Mouse (Mus musculus): ENCODE data around the gene Kif21b. TPM values are rescaled to one million over a fixed set of nuclear protein-coding genes. Genes with fewer than 3 reads are reported as not detected.
A peak's percentile ranks its signal among the peaks of the same experiment; 100 is the strongest.

Gene Kif21b
- polyA plus RNA-seq, 1 experiment = 94.8 TPM

DNA sequence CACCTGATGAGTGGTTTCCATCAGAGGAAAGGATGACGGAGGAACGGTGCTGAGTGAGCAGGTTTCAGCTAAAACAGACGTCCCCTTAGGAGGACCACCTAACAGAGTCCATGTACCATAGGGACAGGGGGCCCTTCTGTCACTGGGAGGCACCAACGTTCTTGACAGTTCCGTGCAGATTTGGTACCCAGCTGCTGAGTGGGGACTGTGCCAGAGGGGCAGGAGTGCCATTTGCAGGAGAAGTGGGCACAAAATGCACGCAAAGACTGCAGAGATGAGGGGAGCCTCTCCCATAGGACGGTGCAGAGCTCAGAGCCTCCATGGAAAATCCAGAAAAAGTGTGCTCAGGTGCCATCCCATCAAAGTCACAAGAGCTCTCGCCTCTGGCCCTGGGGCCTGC lies 9.2 kb upstream of the Kif21b start:
- TF ChIP-seq POLR2A (IDR thresholded peaks at IDR 0.05; ENCODE audit: insufficient read depth, low read depth, low read length) = no peak
- TF ChIP-seq CTCF (IDR thresholded peaks at IDR 0.05; ENCODE audit: insufficient read depth, low read depth, low read length) = no peak
- H3K4me1 ChIP-seq (ENCODE audit: control insufficient read depth, insufficient read depth, low read length) = peaks cover 32% of the 10 kb centered on the region
- no peak overlapping the region for H3K27ac ChIP-seq (ENCODE audit: insufficient read depth, low read depth, low read length)
- 86% methylated on average over 8 of the region's 8 CpGs for WGBS
- no peak overlapping the region for H3K4me3 ChIP-seq (ENCODE audit: insufficient read depth, low read depth, low read length)

DNA sequence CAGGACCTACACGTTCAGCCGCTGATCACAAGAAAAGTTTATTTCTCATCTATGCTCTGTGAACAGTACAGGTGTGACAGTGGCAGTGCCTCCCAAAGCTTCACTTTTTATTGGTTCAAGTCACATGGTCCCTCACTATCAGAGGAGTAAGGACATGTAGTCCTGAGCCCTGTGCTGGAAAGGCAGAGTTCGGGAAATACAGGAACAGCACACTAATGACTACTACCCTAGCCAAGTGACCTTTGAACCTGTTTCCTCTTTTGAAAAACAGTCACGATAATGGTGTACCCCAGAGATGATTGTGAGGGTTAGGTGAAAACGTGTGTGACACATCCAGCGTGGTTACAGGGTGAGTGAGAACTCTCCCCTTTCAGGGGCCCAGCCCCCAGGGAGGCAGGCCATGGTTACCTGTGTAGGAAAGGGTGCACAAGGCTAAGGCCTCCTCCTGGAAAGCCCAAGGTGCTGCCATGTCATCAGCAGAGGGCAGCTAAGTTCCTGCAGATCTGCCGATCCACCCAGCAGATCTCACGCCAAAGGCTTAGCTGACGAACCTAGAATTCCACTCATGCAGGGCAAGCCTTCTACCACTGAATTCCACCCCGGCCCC lies 4.9 kb upstream of the Kif21b start:
- H3K27ac ChIP-seq (ENCODE audit: insufficient read depth, low read depth, low read length) = no peak overlapping the region
- WGBS = 90% methylated on average over 10 of the region's 10 CpGs
- H3K4me1 ChIP-seq (ENCODE audit: control insufficient read depth, insufficient read depth, low read length) = peaks cover 27% of the 10 kb centered on the region
- TF ChIP-seq POLR2A (IDR thresholded peaks at IDR 0.05; ENCODE audit: insufficient read depth, low read depth, low read length) (no peak), CTCF (IDR thresholded peaks at IDR 0.05; ENCODE audit: insufficient read depth, low read depth, low read length) (no peak)
- no peak overlapping the region for H3K4me3 ChIP-seq (ENCODE audit: insufficient read depth, low read depth, low read length)

DNA sequence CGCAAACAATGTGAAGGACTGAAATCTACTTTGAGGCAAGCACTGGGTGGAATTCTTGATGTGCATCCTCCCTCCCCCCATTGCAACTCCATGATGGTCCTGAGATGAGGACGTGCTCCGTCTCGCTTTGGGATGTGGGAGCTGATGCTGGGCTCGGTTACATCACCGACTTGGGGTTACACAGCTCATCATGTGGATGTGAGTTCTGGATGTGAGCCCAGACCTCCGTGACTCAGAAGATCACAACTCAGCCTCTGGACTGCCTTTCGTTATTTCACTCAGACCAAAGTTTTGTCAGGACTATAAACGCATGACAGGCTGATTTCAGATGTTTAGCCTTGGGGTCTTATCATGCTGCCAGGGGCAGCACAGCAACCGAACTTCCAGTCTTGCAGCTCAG lies 4.3 kb upstream of the Kif21b start:
- H3K27ac ChIP-seq (ENCODE audit: insufficient read depth, low read depth, low read length) = no peak overlapping the region
- no peak overlapping the region for H3K4me3 ChIP-seq (ENCODE audit: insufficient read depth, low read depth, low read length)
- 44% methylated on average over 10 of the region's 10 CpGs for WGBS
- TF ChIP-seq CTCF (IDR thresholded peaks at IDR 0.05; ENCODE audit: insufficient read depth, low read depth, low read length) (no peak), POLR2A (IDR thresholded peaks at IDR 0.05; ENCODE audit: insufficient read depth, low read depth, low read length) (no peak)
- peaks cover 27% of the 10 kb centered on the region for H3K4me1 ChIP-seq (ENCODE audit: control insufficient read depth, insufficient read depth, low read length)

DNA sequence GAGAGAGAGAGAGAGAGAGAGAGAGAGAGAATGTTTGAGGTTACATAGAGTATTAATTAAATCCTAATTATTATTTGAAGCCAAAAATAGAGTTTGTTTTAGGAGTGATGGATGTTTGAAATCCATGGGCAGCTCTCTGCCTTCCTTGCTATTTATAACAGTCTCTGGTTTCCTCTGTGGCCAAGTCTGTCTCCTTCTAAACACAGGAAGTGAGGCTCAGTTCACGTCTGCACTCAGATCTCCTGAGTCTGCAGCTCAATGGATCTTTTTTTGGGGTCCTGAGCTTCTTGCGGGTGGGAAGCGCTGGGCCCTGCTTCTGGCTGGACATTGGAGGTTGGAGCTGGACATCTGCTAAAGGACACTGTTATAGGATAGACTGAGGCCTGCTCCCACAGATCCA lies 3.3 kb upstream of the Kif21b start:
- TF ChIP-seq CTCF (IDR thresholded peaks at IDR 0.05; ENCODE audit: insufficient read depth, low read depth, low read length) = no peak
- TF ChIP-seq POLR2A (IDR thresholded peaks at IDR 0.05; ENCODE audit: insufficient read depth, low read depth, low read length) = no peak
- Histone ChIP-seq H3K4me1 (ENCODE audit: control insufficient read depth, insufficient read depth, low read length) (peaks cover 29% of the 10 kb centered on the region), H3K4me3 (ENCODE audit: insufficient read depth, low read depth, low read length) (no peak overlapping the region), H3K27ac (ENCODE audit: insufficient read depth, low read depth, low read length) (peak overlapping the region; percentile 29; the same call in 1 of the 2 replicates)
- 56% methylated on average over 3 of the region's 3 CpGs for WGBS

DNA sequence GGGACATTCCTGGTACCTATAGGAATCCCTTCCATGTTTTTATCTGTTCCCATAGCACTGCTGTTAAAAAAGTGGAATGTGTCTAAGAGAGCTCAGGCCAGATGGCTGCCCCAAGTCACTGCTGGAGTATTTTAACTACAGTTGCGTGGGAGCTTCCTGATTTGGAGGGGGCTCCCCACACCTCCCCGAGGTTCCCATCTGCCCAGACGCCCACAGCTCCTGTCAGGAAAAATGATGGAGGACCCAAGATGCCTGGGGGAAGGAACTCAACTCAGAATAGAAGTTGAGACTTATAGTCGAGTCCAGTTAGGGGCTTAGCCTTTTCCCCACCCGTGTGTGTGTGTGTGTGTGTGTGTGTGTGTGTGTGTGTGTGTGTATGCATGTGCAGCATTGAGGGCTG lies 2.8 kb upstream of the Kif21b start:
- peaks cover 33% of the 10 kb centered on the region for H3K4me1 ChIP-seq (ENCODE audit: control insufficient read depth, insufficient read depth, low read length)
- 47% methylated on average over 5 of the region's 5 CpGs for WGBS
- peak overlapping the region; percentile 35 for H3K27ac ChIP-seq (ENCODE audit: insufficient read depth, low read depth, low read length)
- H3K4me3 ChIP-seq (ENCODE audit: insufficient read depth, low read depth, low read length) = no peak overlapping the region
- no peak for TF ChIP-seq POLR2A (IDR thresholded peaks at IDR 0.05; ENCODE audit: insufficient read depth, low read depth, low read length)
- no peak for TF ChIP-seq CTCF (IDR thresholded peaks at IDR 0.05; ENCODE audit: insufficient read depth, low read depth, low read length)

DNA sequence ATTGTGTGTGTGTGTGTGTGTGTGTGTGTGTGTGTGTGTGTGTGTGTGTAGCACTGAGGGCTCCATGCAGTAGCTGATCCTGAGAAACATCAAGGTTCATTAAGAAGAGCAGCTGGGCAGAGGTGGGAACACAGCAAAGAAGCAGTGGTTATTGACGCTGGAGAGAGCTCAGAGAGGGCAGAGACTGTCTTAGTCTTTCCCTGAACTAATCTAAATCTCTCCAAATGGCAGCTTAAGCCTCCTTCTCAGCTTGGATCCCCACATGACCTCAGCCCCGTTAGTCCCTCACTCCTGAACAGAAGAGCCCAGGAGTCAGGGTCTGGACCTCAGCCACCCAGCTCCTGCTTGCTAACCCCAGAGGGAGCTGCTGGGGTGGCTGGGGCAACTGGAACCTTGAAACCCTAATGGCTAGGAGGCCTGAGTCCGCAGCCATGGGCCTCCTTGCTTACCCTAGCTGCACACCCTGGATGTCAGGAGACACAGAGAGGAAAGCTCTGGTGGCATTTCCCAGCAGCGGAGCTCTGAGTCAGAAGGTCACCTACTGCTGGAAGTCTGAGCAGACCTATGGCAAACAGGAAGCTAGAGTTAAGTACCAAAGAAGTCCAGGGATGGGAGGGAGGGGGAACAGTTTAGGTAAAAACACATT lies 2.1 kb upstream of the Kif21b start:
- TF ChIP-seq CTCF (IDR thresholded peaks at IDR 0.05; ENCODE audit: insufficient read depth, low read depth, low read length) = no peak
- no peak for TF ChIP-seq POLR2A (IDR thresholded peaks at IDR 0.05; ENCODE audit: insufficient read depth, low read depth, low read length)
- peak overlapping the region; percentile 35 for H3K27ac ChIP-seq (ENCODE audit: insufficient read depth, low read depth, low read length)
- WGBS = 54% methylated on average over 4 of the region's 4 CpGs
- no peak overlapping the region for H3K4me3 ChIP-seq (ENCODE audit: insufficient read depth, low read depth, low read length)
- H3K4me1 ChIP-seq (ENCODE audit: control insufficient read depth, insufficient read depth, low read length) = peaks cover 40% of the 10 kb centered on the region

DNA sequence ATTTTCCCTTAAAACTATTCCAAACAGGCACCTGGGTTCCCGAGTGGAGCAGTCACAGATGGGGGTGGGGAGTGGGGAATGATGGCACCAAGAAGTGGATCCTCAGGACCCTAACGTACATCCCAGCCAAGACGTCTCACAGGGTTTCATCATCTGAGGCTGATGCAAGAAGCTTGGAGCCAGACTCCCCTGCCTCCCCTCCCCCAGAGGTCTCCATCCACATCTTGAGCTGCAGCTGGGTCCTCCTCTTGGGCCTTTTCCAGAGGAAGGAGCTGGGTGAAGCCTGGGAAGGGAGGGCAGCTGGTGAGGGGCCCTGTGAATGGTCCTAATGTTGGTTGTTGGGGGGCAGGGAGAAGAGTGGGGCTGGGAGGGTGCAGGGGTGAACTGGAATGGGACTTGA lies 1.1 kb upstream of the Kif21b start:
- WGBS = 16% methylated on average over 3 of the region's 3 CpGs
- TF ChIP-seq CTCF (IDR thresholded peaks at IDR 0.05; ENCODE audit: insufficient read depth, low read depth, low read length) = no peak
- no peak for TF ChIP-seq POLR2A (IDR thresholded peaks at IDR 0.05; ENCODE audit: insufficient read depth, low read depth, low read length)
- peak overlapping the region; percentile 66 for H3K27ac ChIP-seq (ENCODE audit: insufficient read depth, low read depth, low read length)
- H3K4me3 ChIP-seq (ENCODE audit: insufficient read depth, low read depth, low read length) = peak overlapping the region; percentile 93
- H3K4me1 ChIP-seq (ENCODE audit: control insufficient read depth, insufficient read depth, low read length) = peaks cover 50% of the 10 kb centered on the region

DNA sequence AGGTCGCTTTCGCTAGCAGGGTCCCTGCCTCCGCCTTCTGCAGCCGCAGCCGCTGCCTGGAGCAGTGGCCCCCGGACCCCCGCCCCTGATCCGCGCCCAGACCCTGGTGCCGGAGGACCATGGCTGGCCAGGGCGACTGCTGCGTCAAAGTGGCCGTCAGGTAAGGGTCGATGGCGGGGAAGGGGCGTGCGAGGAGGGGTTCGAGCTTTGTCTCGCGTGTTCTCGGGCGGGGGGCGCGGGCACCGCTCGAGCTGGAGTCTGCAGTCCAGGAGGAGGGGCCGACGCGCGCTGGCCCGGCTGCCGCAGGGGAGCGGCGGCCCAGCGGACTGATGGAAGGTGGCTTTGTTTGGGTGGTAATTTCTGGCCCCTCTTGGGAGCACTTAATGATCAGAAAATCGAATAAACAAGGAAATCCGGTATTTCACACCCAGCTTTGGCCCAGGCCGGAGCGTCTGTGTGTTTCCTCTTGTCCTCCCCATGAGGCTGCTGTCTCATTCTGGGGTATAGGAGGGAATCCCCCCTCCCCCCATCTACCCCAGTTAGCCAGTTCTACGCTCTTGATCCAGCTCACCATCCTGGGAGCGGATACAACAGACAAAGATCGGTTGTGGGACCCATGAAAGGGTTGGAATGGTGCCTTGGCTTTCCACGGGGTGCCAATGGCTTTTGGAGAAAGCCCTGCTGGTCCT lies 558 bp downstream of the Kif21b start:
- H3K4me1 ChIP-seq (ENCODE audit: control insufficient read depth, insufficient read depth, low read length) = peaks cover 61% of the 10 kb centered on the region
- H3K4me3 ChIP-seq (ENCODE audit: insufficient read depth, low read depth, low read length) = peak overlapping the region; percentile 93
- H3K27ac ChIP-seq (ENCODE audit: insufficient read depth, low read depth, low read length) = peak overlapping the region; percentile 74
- TF ChIP-seq CTCF (IDR thresholded peaks at IDR 0.05; ENCODE audit: insufficient read depth, low read depth, low read length) = no peak
- no peak for TF ChIP-seq POLR2A (IDR thresholded peaks at IDR 0.05; ENCODE audit: insufficient read depth, low read depth, low read length)
- 1% methylated on average over 43 of the region's 43 CpGs for WGBS

Data from olfactory bulb, adult 2 months (tissue).